Mouse (Mus musculus) forebrain, embryonic 14.5 days (tissue): Measurements from ENCODE around the gene Agxt. TPM values are rescaled to one million over a fixed set of nuclear protein-coding genes. Genes with fewer than 3 reads are reported as not detected.

Source experiments
- ATAC-seq: fragments of 200-750 bp; cut with Nextera tagmentation; 2 replicates; pipeline ENCODE4 v1.8.0; 2017; ENCODE audit warnings: mild to moderate bottlenecking, moderate library complexity
- DNase-seq: peaks from one replicate; pipeline ENCODE4 v3.0.0-alpha.2; 2015; ENCODE audit warnings: low spot score
- H3K27ac ChIP-seq: fragments of 300-500 bp; sonication (generic); 2 replicates; pipeline ENCODE4 v1.5.1; 2014; ENCODE audit warnings: low read depth, mild to moderate bottlenecking, control low read depth, low read length, moderate library complexity
- H3K27me3 ChIP-seq: fragments of 300-500 bp; sonication (generic); replicated peaks from 2 replicates; pipeline ENCODE4 v1.6.1; 2014; ENCODE audit warnings: low read length, control low read depth, mixed read lengths; ENCODE audit not compliant: control insufficient read depth, insufficient read depth
- H3K36me3 ChIP-seq: fragments of 300-500 bp; sonication (generic); 2 replicates; pipeline ENCODE4 v1.6.1; 2014; ENCODE audit warnings: low read length, control low read depth; ENCODE audit not compliant: control insufficient read depth, insufficient read depth
- H3K4me1 ChIP-seq: fragments of 300-500 bp; sonication (generic); 2 replicates; pipeline ENCODE4 v1.6.1; 2014; ENCODE audit warnings: antibody characterized with exemption, low read length, control low read depth; ENCODE audit not compliant: control insufficient read depth, insufficient read depth
- H3K4me2 ChIP-seq: fragments of 300-500 bp; sonication (generic); 2 replicates; pipeline ENCODE4 v1.6.1; 2014; ENCODE audit warnings: mild to moderate bottlenecking, control low read depth, low read length
- H3K4me3 ChIP-seq: fragments of 300-500 bp; sonication (generic); 2 replicates; pipeline ENCODE4 v1.5.1; 2014; ENCODE audit warnings: low read depth, low read length, control low read depth
- H3K9ac ChIP-seq: fragments of 300-500 bp; sonication (generic); 2 replicates; pipeline ENCODE4 v1.6.1; 2014; ENCODE audit warnings: mild to moderate bottlenecking, low read length, control low read depth, moderate library complexity
- H3K9me3 ChIP-seq: fragments of 300-500 bp; sonication (generic); replicated peaks from 2 replicates; pipeline ENCODE4 v1.6.1; 2016; ENCODE audit warnings: low read length, control low read depth, mixed read lengths; ENCODE audit not compliant: control insufficient read depth
- whole genome bisulfite sequencing: fragments of 180-500 bp; shearing (Covaris S2); extraction: QIAGEN DNeasy Blood & Tissue Kit; methylation state at CpG from one replicate; pipeline ENCODE4 v1.1.7; 2014; 5-methylcytosine and 5-hydroxymethylcytosine counted together
- polyA plus RNA-seq: library from polyadenylated mRNA; unstranded; fragments of >200 nt; fragmentation: Nextera tagmentation; extraction: Ambion mirVana; gene quantifications from 2 replicates; pipeline ENCODE4 v1.2.1, GENCODE M21; 2014

The Agxt gene
- not detected in 2 replicates for polyA plus RNA-seq

DNA sequence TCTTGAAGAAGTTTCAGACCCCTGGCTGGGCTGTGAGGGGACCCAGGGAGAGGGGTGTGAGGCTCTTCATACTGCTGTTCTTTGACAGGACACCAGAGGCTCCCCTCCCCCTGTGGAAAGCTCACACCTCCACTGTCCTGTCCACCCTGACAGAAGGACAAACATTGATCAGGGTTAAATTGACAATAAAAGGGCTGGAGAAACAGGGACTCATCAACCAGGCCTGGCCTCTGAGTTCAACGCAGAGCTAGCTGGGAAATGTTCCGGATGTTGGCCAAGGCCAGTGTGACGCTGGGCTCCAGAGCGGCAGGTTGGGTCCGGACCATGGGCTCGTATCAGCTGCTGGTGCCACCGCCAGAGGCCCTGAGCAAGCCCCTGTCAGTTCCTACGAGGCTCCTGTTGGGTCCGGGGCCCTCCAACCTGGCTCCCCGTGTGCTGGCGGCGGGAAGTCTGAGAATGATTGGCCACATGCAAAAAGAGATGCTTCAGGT is at the start of gene Agxt:
Gene Agxt (plus strand): TSS at position 205 of the 491 bp plus-strand sequence.
- no peaks in the 10 kb centered on the region for H3K4me1 ChIP-seq
- 91% methylated on average over 12 of the region's 12 CpGs for WGBS
- no peak within 1 kb of the TSS for H3K9ac ChIP-seq
- no peak for DNase-seq
- H3K4me2 ChIP-seq: no peak within 1 kb of the TSS
- H3K36me3 ChIP-seq: no peaks in the 10 kb centered on the region
- no peaks in the 10 kb centered on the region for H3K27me3 ChIP-seq
- H3K27ac ChIP-seq: no peak within 1 kb of the TSS
- no peak for ATAC-seq
- H3K4me3 ChIP-seq: no peak within 1 kb of the TSS
- H3K9me3 ChIP-seq: no peaks in the 10 kb centered on the region

DNA sequence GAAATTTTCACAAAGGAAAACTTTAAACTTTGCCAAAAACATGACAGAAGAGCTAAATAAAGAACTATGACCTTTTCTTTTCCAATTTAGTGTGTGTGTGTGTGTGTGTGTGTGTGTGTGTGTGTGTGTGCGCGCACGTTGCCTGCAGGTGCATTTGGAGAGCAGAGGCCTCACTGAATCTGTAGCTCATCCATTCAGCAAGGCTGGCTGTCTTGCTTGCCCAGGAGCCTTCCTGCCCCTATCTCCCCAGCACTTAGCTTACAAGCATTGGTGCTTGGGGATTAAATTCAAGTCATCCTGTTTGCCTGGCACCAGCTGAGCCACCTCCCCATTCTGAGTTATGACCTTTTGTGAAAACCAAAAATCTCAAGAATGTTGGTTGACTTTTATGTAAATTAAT is 42.5 kb upstream of the Agxt start:
- no peak overlapping the region for H3K4me3 ChIP-seq
- H3K9me3 ChIP-seq: no peaks in the 10 kb centered on the region
- H3K36me3 ChIP-seq: peaks cover 22% of the 10 kb centered on the region
- no peak for ATAC-seq
- 86% methylated on average over 3 of the region's 3 CpGs for WGBS
- no peak overlapping the region for H3K4me2 ChIP-seq
- H3K27me3 ChIP-seq: no peaks in the 10 kb centered on the region
- peaks cover 5% of the 10 kb centered on the region; the same call in 1 of the 2 replicates for H3K4me1 ChIP-seq
- no peak overlapping the region for H3K9ac ChIP-seq
- no peak overlapping the region for H3K27ac ChIP-seq
- DNase-seq: no peak

GRCm38 (mm10) chr1:93098956-93099355 is 36.1 kb upstream of the Agxt start:
- H3K4me3 ChIP-seq: no peak overlapping the region
- DNase-seq: no peak
- peak overlapping the region; percentile 98 for H3K4me2 ChIP-seq
- peaks cover 17% of the 10 kb centered on the region; the same call in 1 of the 2 replicates for H3K36me3 ChIP-seq
- H3K9me3 ChIP-seq: no peaks in the 10 kb centered on the region
- WGBS: 88% methylated on average over 5 of the region's 5 CpGs
- ATAC-seq: no peak
- no peaks in the 10 kb centered on the region for H3K27me3 ChIP-seq
- H3K9ac ChIP-seq: peak overlapping the region; percentile 87; the same call in 1 of the 2 replicates
- peaks cover 17% of the 10 kb centered on the region for H3K4me1 ChIP-seq
- H3K27ac ChIP-seq: no peak overlapping the region

DNA sequence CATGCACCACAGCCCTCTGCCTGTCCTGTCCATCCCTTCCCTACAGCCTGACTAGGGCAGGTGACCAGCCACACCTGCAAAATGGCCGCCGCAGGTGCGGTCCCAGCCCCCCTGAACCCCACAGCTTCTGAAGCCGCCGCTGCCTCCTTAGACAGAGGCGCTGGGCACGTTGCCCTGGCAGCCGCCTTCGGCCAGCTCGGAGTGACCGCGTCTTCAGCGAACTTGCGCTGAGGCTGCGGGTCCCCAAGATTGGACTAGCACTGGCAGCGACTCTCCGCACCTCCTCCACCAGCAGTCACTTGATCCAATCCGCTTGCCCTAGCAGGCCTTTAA is 34.8 kb upstream of the Agxt start:
- ATAC-seq: no peak; the same call in 1 of the 2 replicates

DNA sequence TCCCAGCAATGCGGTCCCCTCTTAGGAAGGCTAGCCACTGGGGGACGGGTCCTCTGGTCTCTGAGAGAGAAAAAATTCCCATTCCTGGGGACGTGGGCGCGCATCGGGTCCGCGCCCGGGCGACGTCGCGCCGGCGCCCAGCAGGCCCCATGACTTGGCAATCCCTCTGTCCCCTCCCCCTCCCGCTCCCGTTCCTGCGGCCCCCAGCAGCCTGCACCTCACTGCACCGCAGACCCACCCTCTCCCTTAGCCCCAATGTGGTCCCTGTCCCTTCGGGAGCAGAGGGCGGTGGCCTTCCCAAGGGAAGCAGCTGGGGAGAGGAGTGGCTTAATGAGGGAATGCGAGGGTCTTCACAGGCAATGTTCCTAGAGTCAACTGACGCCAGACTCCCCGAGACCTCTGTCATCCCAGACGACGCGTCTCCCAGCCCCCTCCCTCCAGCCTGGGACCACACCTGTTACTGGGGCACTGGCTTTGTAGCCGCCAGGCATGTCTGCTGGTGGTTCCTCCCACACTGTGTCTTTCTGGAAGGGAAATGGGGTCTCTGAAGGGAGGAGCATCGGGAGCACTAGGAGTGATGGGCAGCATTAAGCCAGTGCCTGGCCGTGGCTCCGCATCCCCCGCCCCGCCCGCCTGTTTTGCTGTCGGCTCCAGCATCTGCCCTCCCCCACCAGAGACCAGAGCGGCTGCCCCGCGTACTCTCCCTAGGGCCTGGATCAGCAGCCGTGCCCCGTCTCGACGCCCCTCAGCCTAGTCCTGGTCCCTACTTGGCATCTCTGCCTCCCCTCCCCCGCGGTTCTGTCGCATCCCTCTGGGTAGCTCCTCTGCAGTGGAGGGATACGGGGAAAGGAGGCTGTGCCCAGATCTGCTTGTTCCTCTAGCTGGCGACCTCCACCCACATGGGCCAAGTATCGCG is 34.2 kb upstream of the Agxt start:
- peak overlapping the region; percentile 90 for H3K27ac ChIP-seq
- H3K4me1 ChIP-seq: peaks cover 15% of the 10 kb centered on the region
- DNase-seq: peak; percentile 72
- H3K9me3 ChIP-seq: no peaks in the 10 kb centered on the region
- WGBS: 1% methylated on average over 47 of the region's 49 CpGs
- H3K36me3 ChIP-seq: peaks cover 17% of the 10 kb centered on the region; the same call in 1 of the 2 replicates
- no peaks in the 10 kb centered on the region for H3K27me3 ChIP-seq
- H3K9ac ChIP-seq: peak overlapping the region; percentile 87
- H3K4me3 ChIP-seq: peak overlapping the region; percentile 75
- ATAC-seq: peak; percentile 70
- H3K4me2 ChIP-seq: peak overlapping the region; percentile 98

More for the DNA sequence above, 34.8 kb upstream of the Agxt start:
- H3K9me3 ChIP-seq: no peaks in the 10 kb centered on the region
- H3K36me3 ChIP-seq: peaks cover 17% of the 10 kb centered on the region; the same call in 1 of the 2 replicates
- WGBS: 2% methylated on average over 18 of the region's 18 CpGs
- H3K27ac ChIP-seq: peak overlapping the region; percentile 90; the same call in 1 of the 2 replicates
- H3K4me3 ChIP-seq: peak overlapping the region; percentile 75
- H3K27me3 ChIP-seq: no peaks in the 10 kb centered on the region
- H3K4me2 ChIP-seq: peak overlapping the region; percentile 98
- no peak for DNase-seq
- H3K9ac ChIP-seq: peak overlapping the region; percentile 87
- H3K4me1 ChIP-seq: peaks cover 17% of the 10 kb centered on the region

- peaks cover 12% of the 10 kb centered on the region for H3K4me1 ChIP-seq
- H3K36me3 ChIP-seq: peaks cover 14% of the 10 kb centered on the region; the same call in 1 of the 2 replicates
- peak; percentile 95 for DNase-seq
- peak within 1 kb of the TSS; percentile 90 for H3K27ac ChIP-seq
- H3K27me3 ChIP-seq: no peaks in the 10 kb centered on the region
- no peaks in the 10 kb centered on the region for H3K9me3 ChIP-seq
- peak; percentile 93 for ATAC-seq
- peak within 1 kb of the TSS; percentile 87 for H3K9ac ChIP-seq
- WGBS: under 1% methylated on average over 39 of the region's 39 CpGs
- peak within 1 kb of the TSS; percentile 98 for H3K4me2 ChIP-seq
- peak within 1 kb of the TSS; percentile 75 for H3K4me3 ChIP-seq
Measured at GRCm38 (mm10) chr1:93101571-93102061, 33.4 kb upstream of the Agxt start, which contains the start of gene Kif1a. Gene Kif1a (minus strand): TSS chr1:93101951.

DNA sequence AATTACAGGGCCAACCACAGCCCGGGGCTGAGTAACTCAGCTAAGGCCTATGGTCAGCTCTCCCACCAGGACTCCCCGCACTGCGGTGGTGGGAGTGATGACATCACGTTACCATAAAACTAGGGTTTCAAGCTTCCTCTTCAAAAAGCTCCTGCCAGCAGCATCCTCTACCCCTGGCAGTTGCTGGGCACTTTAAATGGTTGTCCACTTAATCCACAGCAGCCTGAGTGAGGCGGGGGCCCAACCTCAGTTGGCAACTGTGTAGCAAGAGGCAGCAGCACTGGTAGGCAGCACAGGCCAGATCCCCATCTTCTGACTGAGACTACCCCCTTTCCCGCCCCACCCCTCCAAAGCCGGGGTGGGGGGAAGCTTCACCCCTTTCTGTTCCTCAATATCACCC is 32.3 kb upstream of the Agxt start:
- Histone ChIP-seq H3K27me3 (no peaks in the 10 kb centered on the region), H3K4me1 (peaks cover 12% of the 10 kb centered on the region), H3K4me3 (no peak overlapping the region), H3K4me2 (no peak overlapping the region), H3K9me3 (no peaks in the 10 kb centered on the region), H3K27ac (no peak overlapping the region), H3K9ac (peak overlapping the region; percentile 87; the same call in 1 of the 2 replicates), H3K36me3 (0 out of 2 replicates have a peak, but pooled peaks cover 4% of the 10 kb centered on the region)
- no peak for DNase-seq
- ATAC-seq: no peak
- WGBS: 73% methylated on average over 7 of the region's 7 CpGs

DNA sequence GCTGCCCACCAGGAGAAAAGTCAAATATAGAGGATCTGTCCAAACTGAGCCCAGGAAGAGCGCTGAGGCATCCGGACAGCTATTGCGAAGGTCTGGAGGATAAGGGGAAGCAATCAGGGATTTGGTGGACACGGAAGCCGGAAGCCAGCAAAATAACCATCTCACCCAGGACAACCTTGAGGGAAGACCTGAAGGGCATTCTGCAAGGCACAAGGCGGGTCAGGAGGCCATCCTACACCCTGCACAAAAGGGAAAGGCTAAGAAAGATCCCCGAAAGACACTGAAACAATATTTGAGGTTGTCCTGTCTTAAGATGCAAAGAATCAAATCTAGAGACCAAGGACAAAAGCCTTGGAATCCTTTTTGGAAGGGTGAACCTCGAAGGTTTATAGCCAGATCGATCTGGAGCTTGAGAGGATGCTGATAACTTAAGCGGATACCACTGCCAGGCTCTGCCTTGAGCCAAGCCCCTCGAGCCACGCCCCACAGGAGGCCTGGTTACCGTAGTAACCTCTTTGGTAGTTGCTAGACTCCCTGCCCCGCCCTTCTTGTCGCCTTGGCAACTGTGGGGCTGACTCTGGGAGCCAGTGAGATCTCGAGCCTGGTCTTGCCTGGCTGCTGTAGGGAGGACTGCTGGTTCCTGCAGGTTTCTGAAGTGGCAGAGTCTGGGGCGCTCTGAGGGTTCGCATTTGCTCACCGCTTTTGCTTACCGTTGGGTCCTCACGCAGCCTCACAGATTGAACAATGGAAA is 20.2 kb upstream of the Agxt start:
- peak overlapping the region; percentile 66 for H3K4me2 ChIP-seq
- H3K27ac ChIP-seq: peak overlapping the region; percentile 55; the same call in 1 of the 2 replicates
- peak; percentile 100 for ATAC-seq
- WGBS: 21% methylated on average over 21 of the region's 21 CpGs
- DNase-seq: peak; percentile 99
- H3K9me3 ChIP-seq: no peaks in the 10 kb centered on the region
- H3K27me3 ChIP-seq: no peaks in the 10 kb centered on the region
- H3K36me3 ChIP-seq: no peaks in the 10 kb centered on the region
- H3K4me3 ChIP-seq: peak overlapping the region; percentile 33
- H3K9ac ChIP-seq: peak overlapping the region; percentile 62
- H3K4me1 ChIP-seq: peaks cover 7% of the 10 kb centered on the region; the same call in 1 of the 2 replicates
